Mouse (Mus musculus): Measurements from ENCODE around the gene Mobp. TPM values are rescaled to one million over a fixed set of nuclear protein-coding genes. Genes with fewer than 3 reads are reported as not detected.
A peak's percentile ranks its signal among the peaks of the same experiment; 100 is the strongest.
"Not testable (repeated sequence)": the region's sequence is repeated elsewhere in the genome, so short reads cannot be mapped to it uniquely, and the experiment has no call there.

Mobp gene
- polyA plus RNA-seq (2015; fragmentation: Nextera tagmentation; extraction: Ambion mirVana) = not detected in 2 replicates

- H3K9ac ChIP-seq = no peak within 1 kb of the TSS
- H3K4me3 ChIP-seq = no peak within 1 kb of the TSS
- no peaks in the 10 kb centered on the region for H3K36me3 ChIP-seq
- 69% methylated on average over 11 of the region's 11 CpGs for WGBS
- 0 out of 2 replicates have a peak, but pooled peaks cover 3% of the 10 kb centered on the region for H3K27me3 ChIP-seq (replicated peaks)
- no peak within 1 kb of the TSS for H3K27ac ChIP-seq (replicated peaks)
- H3K4me2 ChIP-seq = no peak within 1 kb of the TSS
- no peaks in the 10 kb centered on the region for H3K4me1 ChIP-seq
- H3K9me3 ChIP-seq = no peaks in the 10 kb centered on the region
- ATAC-seq (ENCODE audit: extremely low read depth, insufficient number of reproducible peaks, low FRiP score, low TSS enrichment) = no peak
Measured at GRCm38 (mm10) chr9:120149222-120149828, at the start of gene Mobp. Gene Mobp (plus strand): TSS chr9:120149707.

DNA sequence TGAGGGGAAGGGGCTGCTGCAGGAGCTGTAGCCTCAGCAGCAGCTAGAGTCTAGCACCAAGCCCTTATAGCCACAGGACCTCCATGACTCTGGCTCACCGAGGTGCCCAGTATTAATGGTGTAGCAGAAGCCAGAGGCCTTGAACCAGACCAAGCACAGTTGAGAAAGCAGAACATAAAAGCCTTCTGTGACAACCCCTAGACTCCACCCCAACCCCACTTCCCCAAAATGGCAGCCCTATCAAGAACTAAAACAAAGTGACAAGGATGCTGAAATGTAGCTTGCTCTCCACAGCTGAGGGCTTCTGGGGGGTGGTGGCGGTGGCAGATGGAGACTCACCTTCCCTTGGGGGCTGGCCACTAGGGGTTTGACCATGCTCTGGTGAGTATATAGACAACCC lies 48.3 kb upstream of the Mobp start:
- H3K9me3 ChIP-seq = peaks cover 17% of the 10 kb centered on the region
- H3K4me1 ChIP-seq = no peaks in the 10 kb centered on the region
- H3K27ac ChIP-seq (replicated peaks) = no peak overlapping the region
- no peaks in the 10 kb centered on the region for H3K36me3 ChIP-seq
- no peak overlapping the region for H3K4me3 ChIP-seq
- H3K9ac ChIP-seq = no peak overlapping the region
- ATAC-seq (ENCODE audit: extremely low read depth, insufficient number of reproducible peaks, low FRiP score, low TSS enrichment) = no peak
- no peaks in the 10 kb centered on the region for H3K27me3 ChIP-seq (replicated peaks)
- 83% methylated on average over 2 of the region's 2 CpGs for WGBS
- no peak overlapping the region for H3K4me2 ChIP-seq

DNA sequence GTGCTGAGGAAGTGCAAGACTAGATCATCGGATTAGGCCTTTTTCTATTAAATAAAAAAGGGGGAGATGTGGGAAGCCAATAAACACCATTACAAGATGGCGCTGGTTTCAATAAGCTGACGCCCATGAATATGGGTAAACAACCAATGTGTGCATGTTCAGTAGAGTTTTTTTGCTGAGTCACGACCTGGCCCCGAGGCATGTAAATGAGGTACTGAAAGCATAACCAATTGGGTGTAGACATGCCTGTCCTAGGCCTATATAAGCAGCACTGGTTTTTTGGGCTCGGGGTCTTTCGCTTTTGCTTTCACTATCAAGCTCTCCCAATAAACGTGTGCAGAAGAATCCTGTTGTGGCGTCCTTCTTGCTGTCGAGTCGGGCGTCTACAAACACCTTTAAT lies 40.6 kb upstream of the Mobp start:
- 85% methylated on average over 12 of the region's 12 CpGs for WGBS

GRCm38 (mm10) chr9:120110211-120111018 lies 39.1 kb upstream of the Mobp start, which contains the start of gene Slc25a38:
Gene Slc25a38 (plus strand): TSS chr9:120110374.
- Histone ChIP-seq H3K4me1 (peaks cover 17% of the 10 kb centered on the region), H3K27ac (replicated peaks) (peak within 1 kb of the TSS; percentile 95), H3K4me2 (peak within 1 kb of the TSS; percentile 89), H3K36me3 (no peaks in the 10 kb centered on the region), H3K9ac (peak within 1 kb of the TSS; percentile 88), H3K27me3 (replicated peaks) (no peaks in the 10 kb centered on the region), H3K4me3 (peak within 1 kb of the TSS; percentile 90), H3K9me3 (no peaks in the 10 kb centered on the region)
- WGBS = under 1% methylated on average over 62 of the region's 62 CpGs
- peak; percentile 97 for ATAC-seq (ENCODE audit: extremely low read depth, insufficient number of reproducible peaks, low FRiP score, low TSS enrichment)

More for the DNA sequence above, 40.6 kb upstream of the Mobp start:
- not testable (repeated sequence) for H3K36me3 ChIP-seq; H3K27ac ChIP-seq (replicated peaks); H3K27me3 ChIP-seq (replicated peaks); H3K9me3 ChIP-seq; ATAC-seq (ENCODE audit: extremely low read depth, insufficient number of reproducible peaks, low FRiP score, low TSS enrichment); H3K4me2 ChIP-seq; H3K4me3 ChIP-seq; H3K9ac ChIP-seq
- peaks cover 11% of the 10 kb centered on the region for H3K4me1 ChIP-seq

DNA sequence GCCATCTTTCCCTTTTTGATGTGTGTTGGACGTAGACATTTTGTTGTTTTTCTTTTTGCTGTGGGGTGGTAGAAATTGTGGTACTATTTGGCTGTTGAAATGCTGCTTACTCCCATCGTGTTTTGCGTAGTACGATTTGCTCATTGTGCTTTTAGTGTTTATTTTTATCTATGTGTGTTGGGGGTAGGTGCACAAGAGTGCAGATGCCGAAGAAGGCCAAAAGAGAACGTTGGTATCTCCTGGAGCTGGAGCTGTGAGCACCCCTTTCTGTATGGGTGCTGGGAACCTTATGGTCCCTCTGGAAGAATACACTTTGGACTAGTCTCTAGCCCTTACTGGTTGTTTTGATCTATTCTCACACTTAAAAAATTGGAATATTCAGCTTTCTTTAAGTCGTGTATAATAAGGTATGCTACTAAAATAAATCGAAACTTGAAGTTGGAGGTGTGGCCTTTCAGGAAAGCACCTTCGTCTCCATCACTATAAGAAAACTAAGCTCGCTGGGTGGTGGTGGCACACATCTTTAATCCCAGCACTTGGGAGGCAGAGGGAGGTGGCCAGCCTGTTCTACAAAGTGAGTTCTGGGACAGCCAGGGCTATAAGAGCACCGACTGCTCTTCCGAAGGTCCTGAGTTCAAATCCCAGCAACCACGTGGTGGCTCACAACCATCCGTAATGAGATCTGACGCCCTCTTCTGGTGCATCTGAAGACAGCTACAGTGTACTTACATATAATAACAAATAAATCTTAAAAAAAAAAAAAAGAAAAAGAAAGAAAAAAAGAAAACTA lies 38.2 kb upstream of the Mobp start:
- H3K9ac ChIP-seq = peak overlapping the region; percentile 88
- H3K27me3 ChIP-seq (replicated peaks) = no peaks in the 10 kb centered on the region
- H3K27ac ChIP-seq (replicated peaks) = peak overlapping the region; percentile 95
- peaks cover 27% of the 10 kb centered on the region for H3K4me1 ChIP-seq
- no peaks in the 10 kb centered on the region for H3K9me3 ChIP-seq
- H3K4me3 ChIP-seq = peak overlapping the region; percentile 90
- no peak for ATAC-seq (ENCODE audit: extremely low read depth, insufficient number of reproducible peaks, low FRiP score, low TSS enrichment)
- no peaks in the 10 kb centered on the region for H3K36me3 ChIP-seq
- H3K4me2 ChIP-seq = peak overlapping the region; percentile 89
- 69% methylated on average over 15 of the region's 15 CpGs for WGBS

- Histone ChIP-seq H3K9ac (no peak overlapping the region), H3K27me3 (replicated peaks) (no peaks in the 10 kb centered on the region), H3K9me3 (no peaks in the 10 kb centered on the region), H3K4me2 (peak overlapping the region; percentile 36; the same call in 1 of the 2 replicates), H3K36me3 (peaks cover 11% of the 10 kb centered on the region), H3K27ac (replicated peaks) (peak overlapping the region; percentile 13; the same call in 1 of the 2 replicates), H3K4me3 (no peak overlapping the region), H3K4me1 (peaks cover 27% of the 10 kb centered on the region)
- 75% methylated on average over 6 of the region's 6 CpGs for WGBS
- ATAC-seq (ENCODE audit: extremely low read depth, insufficient number of reproducible peaks, low FRiP score, low TSS enrichment) = no peak
Measured at GRCm38 (mm10) chr9:120112472-120112871, 37.0 kb upstream of the Mobp start.

DNA sequence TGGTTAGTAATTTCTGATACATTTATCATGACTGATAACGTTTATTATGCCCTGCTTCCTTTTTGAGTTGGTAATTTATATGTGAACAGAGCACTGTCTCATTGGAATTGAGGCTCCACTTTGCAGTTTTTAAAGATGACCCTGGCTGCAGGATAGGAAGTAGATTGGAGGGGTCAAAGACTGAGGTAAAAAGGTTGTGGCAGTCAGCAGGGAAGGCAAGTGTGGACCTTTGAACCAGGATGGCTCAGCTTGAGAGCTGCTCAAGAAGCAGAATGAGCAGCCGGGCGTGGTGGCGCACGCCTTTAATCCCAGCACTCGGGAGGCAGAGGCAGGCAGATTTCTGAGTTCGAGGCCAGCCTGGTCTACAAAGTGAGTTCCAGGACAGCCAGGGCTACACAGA lies 36.1 kb upstream of the Mobp start:
- peaks cover 27% of the 10 kb centered on the region for H3K4me1 ChIP-seq
- H3K4me3 ChIP-seq = no peak overlapping the region
- no peak overlapping the region for H3K27ac ChIP-seq (replicated peaks)
- H3K9ac ChIP-seq = no peak overlapping the region
- peaks cover 21% of the 10 kb centered on the region for H3K36me3 ChIP-seq
- ATAC-seq (ENCODE audit: extremely low read depth, insufficient number of reproducible peaks, low FRiP score, low TSS enrichment) = no peak
- H3K4me2 ChIP-seq = peak overlapping the region; percentile 36; the same call in 1 of the 2 replicates
- WGBS = 89% methylated on average over 7 of the region's 7 CpGs
- H3K9me3 ChIP-seq = no peaks in the 10 kb centered on the region
- H3K27me3 ChIP-seq (replicated peaks) = no peaks in the 10 kb centered on the region

DNA sequence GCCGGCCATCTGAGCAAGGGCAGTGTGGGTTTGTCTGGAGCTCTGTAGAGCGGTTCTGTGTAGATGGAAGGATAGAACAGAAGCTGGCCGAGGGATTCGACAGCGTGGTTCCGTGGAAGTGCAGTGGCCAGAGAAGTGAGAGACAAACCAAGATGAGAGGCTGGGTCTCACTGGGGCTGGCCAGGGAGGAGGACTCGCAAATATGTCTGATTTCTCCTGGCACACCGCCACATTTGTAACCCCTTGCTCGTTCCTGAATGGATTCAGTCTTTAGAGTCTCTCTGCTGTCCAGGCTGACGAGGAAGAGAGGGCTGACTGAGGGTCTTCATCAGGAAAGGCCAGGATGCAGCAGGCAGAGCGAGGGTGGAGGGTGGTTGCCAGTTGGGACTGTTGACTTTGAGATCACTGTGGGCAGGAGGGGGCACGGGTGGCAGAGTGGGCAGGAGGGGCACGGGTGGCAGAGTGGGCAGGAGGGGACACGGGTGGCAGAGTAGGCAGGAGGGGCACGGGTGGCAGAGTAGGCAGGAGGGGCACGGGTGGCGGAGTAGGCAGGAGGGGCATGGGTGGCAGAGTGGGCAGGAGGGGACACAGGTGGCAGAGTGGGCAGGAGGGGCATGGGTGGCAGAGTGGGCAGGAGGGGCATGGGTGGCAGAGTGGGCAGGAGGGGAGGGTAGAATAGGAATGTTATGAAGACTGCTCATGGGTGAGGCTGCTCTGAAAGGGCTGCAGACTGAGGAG lies 35.3 kb upstream of the Mobp start:
- H3K9ac ChIP-seq = no peak overlapping the region
- peaks cover 27% of the 10 kb centered on the region for H3K4me1 ChIP-seq
- no peaks in the 10 kb centered on the region for H3K9me3 ChIP-seq
- H3K4me3 ChIP-seq = no peak overlapping the region
- peaks cover 28% of the 10 kb centered on the region for H3K36me3 ChIP-seq
- no peaks in the 10 kb centered on the region for H3K27me3 ChIP-seq (replicated peaks)
- no peak for ATAC-seq (ENCODE audit: extremely low read depth, insufficient number of reproducible peaks, low FRiP score, low TSS enrichment)
- peak overlapping the region; percentile 48 for H3K4me2 ChIP-seq
- 83% methylated on average over 17 of the region's 17 CpGs for WGBS
- H3K27ac ChIP-seq (replicated peaks) = no peak overlapping the region; the same call in 1 of the 2 replicates

GRCm38 (mm10) chr9:120114789-120115151 lies 34.7 kb upstream of the Mobp start:
- Histone ChIP-seq H3K4me1 (peaks cover 27% of the 10 kb centered on the region), H3K36me3 (peaks cover 33% of the 10 kb centered on the region), H3K27ac (replicated peaks) (peak overlapping the region; percentile 58; the same call in 1 of the 2 replicates), H3K9me3 (no peaks in the 10 kb centered on the region), H3K9ac (peak overlapping the region; percentile 64; the same call in 1 of the 2 replicates), H3K4me3 (no peak overlapping the region), H3K4me2 (peak overlapping the region; percentile 48), H3K27me3 (replicated peaks) (no peaks in the 10 kb centered on the region)
- 85% methylated on average over 2 of the region's 2 CpGs for WGBS
- no peak for ATAC-seq (ENCODE audit: extremely low read depth, insufficient number of reproducible peaks, low FRiP score, low TSS enrichment)

DNA sequence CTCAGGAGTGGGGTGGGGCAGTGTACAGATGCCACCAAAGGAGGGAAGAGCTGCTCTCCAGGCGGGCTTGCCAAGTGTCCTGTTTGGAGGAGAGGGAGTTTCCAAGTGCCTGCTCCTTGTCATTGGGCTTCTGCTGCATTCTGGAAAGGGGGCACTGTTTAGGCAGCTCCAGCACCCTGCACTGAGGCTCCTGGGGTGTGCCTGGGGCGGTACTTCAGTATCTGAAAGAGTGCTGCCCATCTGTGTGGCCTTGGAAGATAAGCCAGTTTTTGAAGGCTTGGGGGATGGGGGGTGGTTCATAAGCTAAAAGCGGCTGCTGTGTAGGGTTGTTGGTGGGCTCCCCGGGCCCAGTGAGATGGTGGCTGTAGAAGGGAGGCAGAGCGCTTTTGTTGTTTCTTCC lies 33.9 kb upstream of the Mobp start:
- Histone ChIP-seq H3K27me3 (replicated peaks) (no peaks in the 10 kb centered on the region), H3K4me1 (peaks cover 27% of the 10 kb centered on the region), H3K9ac (peak overlapping the region; percentile 64), H3K4me2 (peak overlapping the region; percentile 48), H3K9me3 (no peaks in the 10 kb centered on the region), H3K36me3 (peaks cover 41% of the 10 kb centered on the region), H3K27ac (replicated peaks) (peak overlapping the region; percentile 58), H3K4me3 (peak overlapping the region; percentile 16; the same call in 1 of the 2 replicates)
- 45% methylated on average over 5 of the region's 5 CpGs for WGBS
- peak; percentile 75 for ATAC-seq (ENCODE audit: extremely low read depth, insufficient number of reproducible peaks, low FRiP score, low TSS enrichment)

Measured in heart, embryonic 13.5 days (tissue).